Mouse (Mus musculus) kidney, adult 2 months (tissue): ENCODE measurements at regions not wholly inside any gene's neighbourhood (a gene's known extent, or its start where the extent isn't known, plus 50 kb on each side); places are given as distances from the start of the nearest gene placed in this dataset.

Source experiments
- CTCF ChIP-seq: fragments of 200-500 bp; conservative IDR thresholded peaks from 2 replicates; pipeline ENCODE4 v1.5.1; 2011; ENCODE audit warnings: low read depth, mild to moderate bottlenecking, control low read depth, low read length, moderate library complexity, mixed read lengths; ENCODE audit not compliant: insufficient read depth, insufficient read length
- POLR2A ChIP-seq: fragments of 200-500 bp; IDR thresholded peaks from one replicate; pipeline ENCODE4 v1.6.1; 2011; ENCODE audit warnings: low read depth, low read length, control low read depth

- no peak for TF ChIP-seq POLR2A
- TF ChIP-seq CTCF: no peak
Observed at GRCm38 (mm10) chr2:133283709-133284108, 268.2 kb upstream of the Bmp2 start.
